Mouse (Mus musculus): ENCODE measurements around the gene Wdr53.
A peak's percentile ranks its signal among the peaks of the same experiment; 100 is the strongest.
"Not testable (repeated sequence)": the region's sequence is repeated elsewhere in the genome, so short reads cannot be mapped to it uniquely, and the experiment has no call there.

The Wdr53 gene

DNA sequence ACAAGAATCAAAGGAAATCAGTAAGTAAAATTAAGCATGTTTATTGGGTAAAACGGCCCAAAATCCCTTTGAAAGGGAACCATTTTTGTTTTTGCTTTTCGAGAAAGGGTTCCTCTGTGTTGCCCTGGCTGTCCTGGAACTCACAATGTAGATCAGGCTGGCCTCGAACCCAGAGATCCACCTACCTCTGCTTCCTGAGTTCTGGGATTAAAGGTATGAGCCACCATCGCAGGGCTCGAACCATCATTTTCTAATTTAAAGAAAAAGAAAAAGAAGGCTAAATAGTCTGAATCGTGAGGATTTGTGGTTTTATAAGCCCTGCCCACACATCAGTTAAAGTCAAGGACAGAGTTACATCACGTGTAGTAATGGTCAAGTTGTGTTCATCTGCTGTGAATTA lies 31.4 kb downstream of the Wdr53 start:
- peak; percentile 23 for DNase-seq (ENCODE audit: low spot score)

DNA sequence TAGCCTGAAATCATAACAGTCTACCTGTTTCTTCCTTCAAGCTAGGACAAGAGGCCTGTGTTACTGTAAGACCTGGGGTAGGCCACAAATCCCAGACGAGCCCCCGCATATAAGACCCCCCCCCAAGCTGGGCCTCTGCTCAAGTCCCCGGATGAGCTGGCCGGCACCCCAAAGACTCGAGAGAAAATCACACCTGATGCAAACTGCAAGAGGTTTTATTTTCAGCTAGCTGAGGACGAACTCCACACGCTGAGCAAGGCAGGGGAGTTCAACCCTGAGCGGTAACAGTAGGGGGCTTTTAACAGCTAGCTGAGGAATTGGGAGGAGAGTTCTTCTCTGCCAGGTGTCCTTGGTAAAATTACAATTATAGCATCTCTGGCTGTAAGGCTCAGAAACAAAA lies 33.2 kb downstream of the Wdr53 start:
- no peak for DNase-seq (ENCODE audit: low spot score)

DNA sequence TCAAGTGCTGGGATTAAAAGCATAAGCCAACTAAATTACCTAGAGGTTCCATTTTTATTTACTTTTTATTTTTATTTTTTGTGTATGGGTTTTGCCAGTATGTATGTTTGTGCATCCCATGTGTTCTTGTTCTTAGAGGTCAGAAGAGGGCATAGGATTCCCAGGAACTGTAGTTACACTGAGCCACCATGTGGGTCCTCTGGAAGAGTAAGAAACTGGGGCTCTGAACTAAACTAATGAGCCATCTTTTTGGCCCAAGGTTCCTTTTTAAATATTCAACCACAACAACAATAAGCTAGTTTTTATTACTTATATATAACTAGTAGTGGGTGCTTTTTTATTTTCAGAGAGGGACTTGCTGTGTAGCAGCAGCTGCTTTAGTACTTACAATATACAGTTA lies 35.6 kb downstream of the Wdr53 start:
- no peak for DNase-seq (ENCODE audit: low spot score)

DNA sequence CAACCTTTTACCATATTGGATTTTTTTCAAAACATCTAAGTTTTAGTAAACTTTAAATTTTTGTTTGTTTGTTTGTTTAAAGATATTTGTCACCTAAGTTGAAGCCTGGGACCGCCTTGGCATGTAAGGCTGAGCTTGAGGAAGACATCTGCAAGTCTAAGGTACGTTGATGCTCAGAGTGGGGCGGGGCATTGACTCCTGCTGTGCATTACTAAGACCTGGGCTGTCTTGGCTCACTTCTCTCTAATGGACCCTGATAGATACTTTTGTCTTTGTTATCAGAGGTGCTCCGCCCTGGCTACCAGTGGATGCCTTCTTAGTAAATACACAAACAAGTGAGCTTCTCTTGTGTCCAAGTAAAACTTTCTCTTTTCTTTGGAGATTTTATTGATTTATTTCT lies 44.8 kb downstream of the Wdr53 start:
- DNase-seq (ENCODE audit: low spot score), result no peak

DNA sequence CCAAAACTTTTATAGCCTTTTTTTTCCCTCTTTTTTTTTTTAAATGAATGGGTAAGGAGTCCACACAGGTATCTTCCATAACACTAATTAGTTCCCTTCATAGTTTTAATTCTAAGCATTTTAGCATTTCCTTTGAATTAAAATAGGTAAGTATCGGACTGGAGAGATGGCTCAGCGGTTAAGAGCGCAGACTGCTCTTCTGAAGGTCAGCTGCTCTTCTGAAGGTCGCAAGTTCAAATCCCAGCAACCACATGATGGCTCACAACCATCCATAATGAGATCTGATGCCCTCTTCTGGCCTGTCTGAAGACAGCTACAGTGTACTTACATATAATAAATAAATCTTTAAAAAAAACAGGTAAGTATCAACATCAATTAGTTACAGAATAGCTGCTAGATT lies 52.6 kb downstream of the Wdr53 start:
- DNase-seq (ENCODE audit: low spot score), result not testable (repeated sequence)

- DNase-seq (ENCODE audit: low spot score), result no peak
Observed at GRCm38 (mm10) chr16:32303046-32303445, 56.0 kb downstream of the Wdr53 start.

DNA sequence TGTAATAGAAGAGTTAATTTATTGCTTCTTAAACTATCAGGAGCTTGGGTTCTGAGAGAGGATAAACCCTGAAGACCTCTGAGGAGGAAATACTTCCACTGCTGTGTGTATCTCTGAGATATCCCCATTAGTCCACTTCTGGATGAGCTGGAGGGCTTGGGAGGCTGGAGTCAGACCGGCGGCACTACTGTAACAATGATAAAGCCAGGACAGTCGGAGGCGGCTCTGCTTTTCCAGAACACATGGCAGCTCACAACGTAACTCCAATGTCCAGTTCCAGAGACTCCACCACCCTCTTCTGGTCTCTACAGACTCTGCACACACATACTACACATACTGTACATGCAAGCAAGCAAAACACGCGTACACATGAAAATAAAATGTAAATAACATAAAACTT lies 56.9 kb downstream of the Wdr53 start:
- DNase-seq (ENCODE audit: low spot score), result no peak

Data from adipocyte (in vitro differentiated cells).